Comparison of ENCODE assay signal across 14 mouse cellular contexts in the genomic region with DNA sequence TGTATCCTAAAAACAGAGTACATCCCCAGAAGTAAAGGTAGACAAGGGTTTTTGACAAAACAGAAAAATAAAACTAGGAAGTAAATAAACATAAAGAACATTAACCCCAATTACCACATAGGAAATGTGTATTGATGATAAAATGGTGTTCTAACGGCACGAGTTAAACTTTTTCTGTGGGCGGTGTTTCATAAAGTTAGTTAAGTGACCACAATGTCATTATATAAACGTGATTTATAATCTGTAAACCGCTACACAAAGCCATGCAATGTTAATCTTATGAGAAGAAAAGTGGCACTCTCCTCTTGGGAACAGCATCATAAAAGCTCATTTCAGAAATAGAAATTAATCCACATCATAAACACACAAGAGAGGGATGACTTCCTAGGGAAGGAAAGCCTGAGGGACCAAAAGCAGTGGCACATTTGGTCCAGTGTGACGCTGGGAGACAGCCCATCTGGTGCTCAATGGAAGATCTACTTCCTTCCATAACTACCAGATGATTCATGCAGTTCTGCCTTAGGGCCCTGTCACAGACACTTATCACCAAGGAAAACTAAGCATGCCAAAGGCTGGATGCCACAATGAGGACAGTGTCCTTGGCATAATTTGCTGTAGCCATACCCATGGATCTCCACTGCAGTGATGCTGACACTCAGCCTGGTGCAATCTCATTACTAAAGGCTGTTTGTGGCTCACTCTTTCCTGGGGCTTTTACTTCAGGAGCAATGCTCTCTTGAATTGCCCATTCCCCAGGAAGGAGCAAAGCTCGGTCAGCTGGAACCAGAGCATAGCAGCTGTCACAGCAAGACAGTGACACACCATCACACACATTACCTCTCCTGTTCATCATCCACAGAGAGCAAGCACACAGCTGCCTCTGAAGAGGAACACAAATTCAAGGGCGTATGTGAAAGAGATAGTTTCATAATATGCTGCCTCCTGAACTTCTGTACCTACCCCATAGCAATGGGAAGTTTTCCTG.
DNase-seq lines count a peak whose midpoint lies in the region; ATAC-seq lines count a peak whose summit lies in the region.
"Had no signal": no experiment of that assay in that cellular context is flagged by ENCODE, and none has a peak within 500 bp of the region (broad histone marks: within the 10 kb centered on the region; RNA-seq: fewer than 3 reads in every experiment).

No protein-coding gene starts in this region.

- H3K27ac ChIP-seq in hindbrain, embryonic 14.5 days: no peak overlapping the region
- H3K27ac ChIP-seq in hindbrain, embryonic 11.5 days (ENCODE audit: low read depth, low read length): no peak overlapping the region
- H3K27ac ChIP-seq: heart, embryonic 13.5 days; liver, embryonic 15.5 days; macrophage had no signal

- no peak overlapping the region for H3K4me2 ChIP-seq in hindbrain, embryonic 14.5 days (replicated peaks)
- H3K4me2 ChIP-seq in hindbrain, embryonic 11.5 days (replicated peaks; ENCODE audit: low read depth, low read length): no peak overlapping the region
- H3K4me2 ChIP-seq: heart, embryonic 13.5 days; liver, embryonic 15.5 days had no signal

- H3K9me3 ChIP-seq in hindbrain, embryonic 14.5 days (ENCODE audit: control insufficient read depth, low read length): no peaks in the 10 kb centered on the region
- H3K9me3 ChIP-seq in hindbrain, embryonic 11.5 days (ENCODE audit: control insufficient read depth, low read length): no peaks in the 10 kb centered on the region
- H3K9me3 ChIP-seq: heart, embryonic 13.5 days; liver, embryonic 15.5 days had no signal

- no peaks in the 10 kb centered on the region for H3K27me3 ChIP-seq in hindbrain, embryonic 14.5 days (ENCODE audit: control insufficient read depth, insufficient read depth, low read length)
- no peaks in the 10 kb centered on the region for H3K27me3 ChIP-seq in hindbrain, embryonic 11.5 days (ENCODE audit: control insufficient read depth, insufficient read depth, low read length)
- H3K27me3 ChIP-seq: CH12.LX; heart, embryonic 13.5 days; liver, embryonic 15.5 days had no signal

- WGBS in hindbrain, embryonic 14.5 days: 79% methylated on average over 8 of the region's 8 CpGs
- 87% methylated on average over 8 of the region's 8 CpGs for WGBS in hindbrain, embryonic 11.5 days

- no peak for DNase-seq in hindbrain, embryonic 14.5 days (ENCODE audit: low spot score)
- DNase-seq in hindbrain, embryonic 11.5 days (ENCODE audit: low spot score): no peak
- DNase-seq in adrenal gland, adult 8-10 months: peak; percentile 73
- peak; percentile 36 for DNase-seq in cerebellum, adult 9-11 months
- DNase-seq in layer of hippocampus, postnatal 10 days (ENCODE audit: low spot score in 2 of 2): no peak
- DNase-seq in gastrocnemius, adult 8-10 months (ENCODE audit: low spot score in 2 of 2): no peak
- no peak for DNase-seq in natural killer cell, adult 2 months (ENCODE audit: low spot score in 2 of 2)
- DNase-seq: thymus, postnatal 25 days had no signal

- H3K4me3 ChIP-seq in hindbrain, embryonic 14.5 days (replicated peaks; ENCODE audit: low read length): no peak overlapping the region
- H3K4me3 ChIP-seq in hindbrain, embryonic 11.5 days (ENCODE audit: low read depth, low read length): no peak overlapping the region
- H3K4me3 ChIP-seq: heart, embryonic 13.5 days; liver, embryonic 15.5 days had no signal

- H3K9ac ChIP-seq in hindbrain, embryonic 14.5 days: no peak overlapping the region
- no peak overlapping the region for H3K9ac ChIP-seq in hindbrain, embryonic 11.5 days (ENCODE audit: low read depth, low read length)
- H3K9ac ChIP-seq: heart, embryonic 13.5 days; liver, embryonic 15.5 days had no signal

- H3K4me1 ChIP-seq in hindbrain, embryonic 14.5 days (replicated peaks; ENCODE audit: control insufficient read depth, insufficient read depth, low read length): no peaks in the 10 kb centered on the region
- H3K4me1 ChIP-seq in hindbrain, embryonic 11.5 days (replicated peaks; ENCODE audit: control insufficient read depth, insufficient read depth, low read length): no peaks in the 10 kb centered on the region
- H3K4me1 ChIP-seq: heart, embryonic 13.5 days; liver, embryonic 15.5 days had no signal

- ATAC-seq in hindbrain, embryonic 14.5 days (ENCODE audit: low FRiP score): peak; percentile 46; the same call in 1 of the 2 replicates
- ATAC-seq in hindbrain, embryonic 11.5 days (ENCODE audit: low FRiP score): no peak; the same call in 1 of the 2 replicates
- ATAC-seq in megakaryocyte-erythroid progenitor cell, adult 5-6 weeks (replicated peaks; ENCODE audit: low FRiP score, low TSS enrichment, poor library complexity, severe bottlenecking): 0 out of 2 replicates have a peak, but pooled peaks have one; percentile 47
- ATAC-seq: intestine, embryonic 16.5 days had no signal

- H3K36me3 ChIP-seq in hindbrain, embryonic 14.5 days (replicated peaks; ENCODE audit: control insufficient read depth, insufficient read depth): peaks cover 4% of the 10 kb centered on the region; the same call in 1 of the 2 replicates
- no peaks in the 10 kb centered on the region for H3K36me3 ChIP-seq in hindbrain, embryonic 11.5 days (ENCODE audit: control insufficient read depth, insufficient read depth, low read length)
- H3K36me3 ChIP-seq: liver, embryonic 15.5 days had no signal

Comparison
In these comparisons a context has a peak if more than half of its experiments do, and no peak if none do; other contexts are left out.
1. DNase-seq: peak in adrenal gland, adult 8-10 months (single experiment) and cerebellum, adult 9-11 months (single experiment); none in hindbrain, embryonic 14.5 days (single experiment), hindbrain, embryonic 11.5 days (single experiment), layer of hippocampus, postnatal 10 days (0 of 2), gastrocnemius, adult 8-10 months (0 of 2) and natural killer cell, adult 2 months (0 of 2).